Mouse (Mus musculus) naive thymus-derived CD4-positive, alpha-beta T cell, adult 2 months (primary cell): ENCODE data around the gene Kcnq2.
A peak's percentile ranks its signal among the peaks of the same experiment; 100 is the strongest.

Source experiments
- DNase-seq: peaks from one replicate; pipeline ENCODE4 v3.0.0-alpha.2; 2011; ENCODE audit warnings: low read depth

Kcnq2 gene

DNA sequence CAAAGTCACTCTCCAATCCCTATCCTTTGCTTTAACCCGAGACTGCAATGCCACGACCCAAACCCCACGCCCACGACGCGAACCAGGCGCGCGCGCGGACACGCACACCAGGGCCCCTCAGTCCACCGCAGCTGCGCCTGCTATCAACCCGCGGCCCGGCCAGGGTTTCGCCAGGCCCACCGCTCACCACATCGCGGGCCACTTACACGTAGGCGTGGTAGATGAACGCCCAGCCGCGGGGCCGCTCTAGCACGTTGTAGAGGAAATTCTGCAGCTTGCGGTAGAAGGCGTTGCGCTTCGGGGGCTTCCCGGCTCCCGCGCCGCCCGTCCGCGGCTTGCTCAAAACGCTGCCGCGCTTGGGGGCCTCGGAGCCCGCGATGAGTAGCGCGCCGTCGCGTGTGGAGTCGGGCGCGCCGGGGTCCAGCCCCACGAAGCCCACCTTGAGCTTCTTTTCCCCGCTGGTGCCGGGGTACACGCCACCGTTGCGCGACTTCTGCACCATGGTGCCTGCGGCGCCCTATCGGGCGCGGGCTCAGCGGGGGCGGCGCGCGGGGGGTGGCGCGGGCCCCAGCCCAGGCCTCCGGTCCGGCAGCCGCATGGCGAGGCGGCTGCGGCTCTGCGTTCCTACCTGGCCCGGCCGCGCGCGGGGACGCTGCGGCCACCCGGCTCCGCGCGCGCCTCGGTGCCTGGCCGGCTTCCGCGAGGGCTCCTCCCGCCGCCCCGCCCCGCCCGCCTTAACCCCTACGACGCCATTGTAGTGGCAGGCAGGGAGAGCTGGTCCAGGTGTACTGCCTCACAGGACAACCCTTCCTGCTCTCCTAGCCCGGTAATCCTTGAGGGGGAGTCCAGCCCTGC, at the start of gene Kcnq2:
Gene Kcnq2 (minus strand): TSS at position 710 of the 855 bp plus-strand sequence.
- DNase-seq = no peak

DNA sequence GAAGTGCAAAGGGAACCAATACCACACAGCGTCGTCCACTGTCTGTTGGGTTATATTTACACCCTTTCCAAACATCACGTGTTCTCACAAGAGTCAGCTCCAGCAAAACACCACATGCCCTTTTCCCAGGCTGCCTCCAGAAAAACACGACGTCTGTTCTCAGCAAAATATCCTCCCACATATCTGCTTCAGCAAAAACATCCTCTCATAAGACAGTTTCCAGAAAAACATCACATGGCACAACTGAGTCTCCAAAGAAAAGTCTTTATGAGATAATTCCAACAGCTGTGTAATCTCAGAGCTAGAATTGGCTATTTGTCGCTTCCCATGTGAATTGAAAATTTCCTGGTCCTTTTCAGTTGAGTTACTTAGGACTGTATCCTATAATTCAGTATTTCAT, 45.8 kb upstream of the Kcnq2 start:
- DNase-seq = no peak

DNA sequence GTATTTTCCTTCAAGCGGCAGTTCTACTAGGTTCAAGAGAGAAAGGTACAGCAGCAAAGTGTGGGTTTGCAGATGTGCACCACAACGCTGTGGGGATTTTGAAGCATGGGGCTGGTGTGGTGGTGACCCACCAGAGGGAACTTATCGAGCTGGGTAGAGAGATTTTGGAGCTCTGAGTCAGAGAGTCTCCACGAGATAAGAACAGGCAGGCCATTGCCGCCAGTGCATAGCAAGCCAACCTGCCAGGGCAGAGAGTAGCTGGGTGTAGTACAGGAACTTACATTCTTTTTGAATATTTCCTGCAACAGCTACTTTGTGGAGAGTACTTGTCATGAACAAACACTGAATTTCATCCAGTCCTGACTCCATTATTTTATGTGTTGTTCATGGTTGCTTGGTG, 43.4 kb upstream of the Kcnq2 start:
- DNase-seq = no peak

DNA sequence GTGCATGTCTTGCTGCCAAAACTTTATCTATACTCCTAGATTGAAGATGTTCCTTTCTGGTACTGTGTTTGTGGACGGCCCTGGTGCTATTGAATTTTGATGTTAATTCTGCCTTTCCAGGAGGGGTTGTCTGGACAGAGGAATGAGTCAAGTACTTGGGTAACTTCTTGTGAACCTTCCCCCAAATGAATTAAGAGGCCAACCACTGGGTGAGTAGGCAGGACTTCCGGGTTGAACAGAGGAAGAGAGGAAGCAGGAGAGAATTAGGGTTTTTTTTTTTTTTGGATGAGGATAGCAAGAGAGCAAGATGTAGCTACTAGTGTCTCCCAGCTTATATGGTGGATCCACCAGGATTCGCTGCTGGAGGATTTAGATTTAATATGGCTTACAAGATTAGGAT, 42.9 kb upstream of the Kcnq2 start:
- no peak for DNase-seq

DNA sequence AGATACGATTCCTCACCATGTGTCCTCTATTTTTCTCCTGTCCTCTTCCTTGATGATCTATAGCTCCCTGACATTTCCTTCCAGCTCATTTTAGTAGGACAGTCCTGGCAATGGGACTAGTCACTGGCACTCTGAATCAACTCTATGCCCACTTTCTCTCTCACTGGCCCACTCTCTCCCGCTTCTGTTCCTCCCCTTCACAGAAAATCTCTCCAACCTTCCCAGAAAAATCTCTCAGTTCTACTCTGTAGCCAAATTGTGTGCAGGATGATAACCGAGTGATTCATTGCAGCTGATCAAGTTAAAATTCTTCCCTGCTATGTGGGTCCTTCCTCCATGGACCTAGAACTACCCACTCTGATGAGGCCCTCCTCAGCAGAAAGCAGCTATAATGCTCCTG, 39.5 kb upstream of the Kcnq2 start:
- no peak for DNase-seq

DNA sequence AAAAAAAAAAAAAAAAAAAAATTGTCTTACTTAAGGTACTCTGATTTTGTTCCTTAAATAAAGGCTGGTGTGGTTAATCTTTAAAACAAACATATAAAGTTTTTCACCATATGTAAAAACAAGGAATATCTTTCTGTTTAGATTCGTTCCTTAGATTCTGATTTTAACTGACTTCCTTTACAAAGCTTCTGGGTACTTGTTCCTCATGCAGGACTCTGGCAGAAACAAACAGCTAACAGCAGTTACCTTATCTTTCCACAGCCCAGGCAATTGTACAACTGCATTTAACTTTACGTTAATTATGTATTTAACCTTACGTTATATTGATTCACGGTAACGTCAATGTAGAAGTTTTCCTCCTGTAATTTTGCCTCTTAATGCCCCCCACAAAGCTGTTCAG, 31.4 kb upstream of the Kcnq2 start:
- DNase-seq = no peak

DNA sequence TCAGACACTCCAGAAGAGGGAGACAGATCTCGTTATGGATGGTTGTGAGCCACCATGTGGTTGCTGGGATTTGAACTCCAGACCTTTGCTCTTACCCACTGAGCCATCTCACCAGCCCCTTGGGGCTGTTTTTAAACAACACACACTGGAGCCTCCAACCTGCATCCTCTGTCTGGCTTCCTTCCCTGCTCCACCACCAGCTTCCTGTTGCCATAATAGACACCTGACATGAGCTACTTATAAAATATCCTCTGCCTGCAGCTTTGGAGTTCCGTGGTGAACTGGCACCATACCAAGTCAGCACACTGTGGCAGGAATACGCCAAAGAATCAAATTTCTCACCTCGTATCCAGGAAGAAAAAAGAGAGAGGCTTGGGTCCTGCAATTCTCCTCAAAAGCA, 25.7 kb upstream of the Kcnq2 start:
- DNase-seq = no peak

DNA sequence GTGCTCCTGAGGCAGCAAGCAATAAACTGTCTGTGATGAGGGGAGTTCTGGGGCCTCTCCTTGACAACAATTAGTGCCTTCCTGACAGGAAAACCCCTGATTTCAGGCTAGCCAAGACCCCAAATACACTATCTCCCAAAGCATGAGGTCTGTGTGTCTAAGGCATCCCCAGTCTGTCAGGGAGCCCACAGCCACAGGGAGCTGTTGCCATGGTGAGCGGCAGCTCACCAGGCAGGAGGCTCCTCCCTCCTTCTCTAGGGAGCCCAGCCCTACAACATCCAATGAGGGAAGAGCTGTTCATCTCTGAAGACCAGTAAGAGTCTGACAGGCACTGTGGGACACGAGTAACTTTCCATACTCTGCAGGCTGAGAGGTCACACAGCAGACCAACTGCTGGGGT, 24.7 kb upstream of the Kcnq2 start:
- DNase-seq = no peak

DNA sequence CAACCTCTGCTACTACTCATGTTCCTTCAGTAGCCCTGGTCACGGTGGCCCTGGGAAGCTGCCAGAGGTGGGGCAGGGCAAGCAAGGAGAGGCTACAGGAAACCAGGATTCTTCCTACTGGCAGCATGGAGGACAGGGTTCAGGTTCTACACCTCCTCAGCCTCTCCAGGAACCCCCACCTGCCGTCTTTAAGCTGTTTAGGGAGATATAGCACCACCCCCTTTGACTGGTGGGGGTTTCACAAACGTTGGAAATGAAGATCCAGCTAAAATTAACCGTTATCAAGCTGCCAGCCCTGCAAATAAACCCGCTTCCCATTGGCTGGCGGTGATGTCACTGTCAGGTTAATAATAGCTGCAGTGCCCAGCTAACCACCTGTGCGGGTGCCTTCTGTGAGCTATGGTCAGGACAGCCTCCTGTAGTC, 24.0 kb upstream of the Kcnq2 start:
- DNase-seq = no peak

DNA sequence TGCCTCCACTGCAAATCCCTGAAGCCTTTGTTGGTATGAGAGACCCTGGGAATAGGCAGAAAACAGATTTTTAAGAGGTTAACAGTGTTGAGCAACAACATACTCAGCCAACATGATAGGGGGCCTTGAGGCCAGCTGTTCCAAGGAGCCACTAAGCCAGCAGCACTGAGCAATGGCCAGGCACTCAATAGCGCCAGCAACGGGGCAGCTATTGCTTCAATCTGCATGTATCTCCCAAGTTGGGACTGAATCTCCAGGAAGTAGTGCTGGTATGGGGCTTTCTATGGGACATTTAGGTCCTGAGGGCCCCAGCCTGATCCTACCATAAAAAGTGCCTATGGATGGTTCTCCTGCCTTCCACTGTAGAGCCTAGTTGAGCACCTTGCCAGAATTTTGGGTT, 23.4 kb upstream of the Kcnq2 start:
- no peak for DNase-seq

DNA sequence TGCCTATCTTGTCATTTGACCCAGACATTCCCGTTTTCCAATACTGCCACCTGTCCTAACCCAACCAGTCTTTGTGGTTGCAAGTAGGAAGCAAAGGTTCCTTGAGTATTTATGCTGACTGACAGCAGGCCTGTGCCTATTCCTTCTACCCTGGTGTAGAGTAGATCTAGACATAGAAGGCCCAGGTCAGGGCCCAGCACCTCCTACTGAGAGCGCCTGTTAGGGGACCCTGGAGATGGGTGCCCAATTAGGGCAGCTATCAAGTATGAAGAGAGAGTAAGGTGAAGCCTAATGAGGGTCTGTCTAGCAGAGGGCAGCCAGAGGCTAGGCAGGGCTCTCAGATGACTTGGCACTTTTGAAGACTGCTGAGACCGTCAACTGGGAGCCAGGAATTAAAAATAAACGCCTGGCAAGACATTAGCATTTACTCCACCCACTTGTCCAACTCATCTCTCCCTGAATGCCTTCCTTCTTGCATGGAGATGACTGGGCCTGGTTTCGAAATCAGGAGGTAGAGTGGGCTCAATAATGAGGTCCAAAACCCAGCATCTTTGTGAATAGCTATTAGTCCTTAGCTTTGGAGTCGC, 22.7 kb upstream of the Kcnq2 start:
- DNase-seq = no peak

DNA sequence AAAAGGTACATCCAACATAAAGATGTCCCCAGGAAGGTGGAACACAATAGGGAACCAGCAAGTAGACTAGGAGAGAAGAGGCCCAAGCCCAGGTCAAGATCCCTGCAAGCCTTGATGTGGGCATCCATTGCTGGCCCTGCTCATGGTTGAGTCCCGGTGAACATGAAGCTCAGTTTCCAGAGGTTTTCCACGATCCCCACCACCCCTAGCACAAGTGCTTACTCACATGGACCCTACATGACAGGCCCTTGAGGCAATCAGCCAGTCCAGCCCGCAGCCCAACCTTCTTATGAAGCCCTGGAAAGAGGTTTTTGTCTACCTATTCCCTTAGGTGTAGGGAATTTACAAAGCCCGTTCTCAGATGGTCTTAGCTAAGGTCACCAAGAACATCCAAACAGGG, 22.1 kb upstream of the Kcnq2 start:
- no peak for DNase-seq

DNA sequence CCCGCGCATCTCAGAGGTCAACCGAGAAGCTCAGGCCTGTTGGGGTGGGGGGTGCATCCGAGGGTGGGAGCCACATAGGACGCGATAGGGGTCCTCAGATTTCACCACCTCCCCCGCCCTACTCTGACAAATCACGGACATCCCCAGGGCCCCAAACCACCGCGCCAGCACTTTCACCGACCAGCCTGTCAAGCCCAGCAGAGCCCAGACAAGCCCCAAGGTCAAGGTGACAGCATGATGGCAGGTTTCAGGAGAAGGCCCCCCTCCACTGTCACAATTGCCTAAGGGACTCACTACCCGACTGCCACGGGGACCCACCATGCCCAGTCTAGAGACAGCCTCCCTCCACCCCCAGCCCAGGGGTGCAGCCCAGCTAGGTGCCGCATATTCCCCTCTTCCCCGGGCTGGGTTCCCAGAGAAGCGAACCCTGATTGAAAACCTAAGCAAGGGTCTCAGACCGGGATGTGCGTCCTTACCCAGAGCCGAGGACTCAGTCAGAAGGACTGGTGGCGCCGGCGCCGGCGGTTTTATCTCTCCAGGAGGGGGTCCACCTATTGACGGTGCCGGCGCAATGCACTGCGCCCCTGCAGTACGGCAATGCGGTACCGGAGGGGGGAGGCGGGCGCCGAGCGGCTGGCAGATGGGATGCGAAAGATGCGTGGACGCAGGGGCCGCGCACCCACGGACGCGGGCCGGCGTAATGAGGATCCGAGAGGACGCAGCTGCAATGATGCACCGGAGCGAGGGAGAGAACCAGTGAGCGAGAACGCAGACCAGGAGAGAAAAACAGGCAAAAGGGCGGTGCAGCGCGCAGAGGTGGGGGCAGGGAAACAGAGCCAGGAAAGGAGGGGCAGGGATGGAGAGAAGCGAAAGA, 21.4 kb upstream of the Kcnq2 start, which contains the start of gene Eef1a2:
Gene Eef1a2 (minus strand): TSS at position 767 of the 874 bp plus-strand sequence.
- no peak for DNase-seq

DNA sequence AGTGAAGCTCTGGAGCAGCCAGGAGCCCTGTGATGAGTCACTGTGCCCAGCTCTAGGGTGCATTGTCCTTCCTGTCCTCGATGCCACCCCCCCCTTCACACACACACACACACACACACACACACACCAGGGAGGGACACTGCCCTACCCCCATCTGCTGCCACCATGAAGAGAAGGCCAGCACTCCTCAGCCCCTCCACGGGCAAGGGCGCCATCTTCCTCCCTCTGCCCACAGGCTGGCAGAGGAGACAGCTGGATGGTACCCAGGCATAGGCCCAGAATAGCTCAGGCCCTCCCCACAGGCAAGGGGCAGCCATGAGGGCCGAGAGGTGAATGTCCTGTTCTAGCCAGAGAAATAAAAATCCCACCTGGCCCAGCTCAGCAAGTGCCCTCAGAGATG, 20.7 kb upstream of the Kcnq2 start:
- no peak for DNase-seq

DNA sequence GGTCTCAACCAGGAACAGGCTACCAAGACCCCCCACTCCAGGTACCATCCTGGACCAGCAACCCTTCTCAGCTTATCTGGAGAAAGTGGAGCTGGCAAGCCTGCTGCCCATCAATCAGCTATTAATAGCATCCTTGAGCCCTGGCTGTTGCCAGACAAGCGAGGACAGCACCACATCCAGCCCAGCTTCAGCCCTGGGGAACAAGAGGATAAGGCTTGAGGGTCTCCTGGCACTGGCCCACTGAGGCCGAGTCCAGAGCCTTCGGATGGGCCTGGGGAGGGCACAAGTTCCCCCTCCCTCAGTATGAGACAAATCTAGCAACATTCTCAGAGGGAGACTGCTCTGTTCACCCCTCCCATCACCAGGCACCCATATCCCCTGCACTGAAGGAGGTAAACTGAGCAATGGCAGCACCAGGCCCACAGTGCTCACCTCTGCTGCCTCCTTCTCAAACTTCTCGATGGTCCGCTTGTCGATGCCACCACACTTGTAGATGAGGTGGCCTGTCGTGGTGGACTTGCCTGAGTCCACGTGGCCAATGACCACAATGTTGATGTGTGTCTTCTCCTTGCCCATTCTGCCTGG, 19.8 kb upstream of the Kcnq2 start:
- DNase-seq = no peak

DNA sequence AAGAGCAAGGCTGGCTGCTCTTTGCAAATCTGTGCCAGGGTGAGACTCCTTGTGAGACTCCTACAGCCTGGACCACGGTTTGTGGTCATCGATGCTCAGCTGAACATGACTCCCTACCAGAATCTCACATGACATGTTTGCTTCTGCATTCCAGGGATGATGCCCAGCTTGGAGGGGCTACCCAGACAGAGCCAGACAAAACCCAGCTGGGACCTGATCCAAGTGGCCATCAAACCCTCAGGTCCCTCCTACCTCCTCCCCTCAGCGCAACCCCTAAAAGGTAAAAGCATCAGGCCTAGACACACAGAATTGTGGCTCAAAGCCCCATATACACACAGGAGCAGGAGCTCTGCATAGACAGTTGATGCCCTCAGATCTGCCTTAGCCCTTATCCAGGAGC, 19.3 kb upstream of the Kcnq2 start:
- DNase-seq = no peak

DNA sequence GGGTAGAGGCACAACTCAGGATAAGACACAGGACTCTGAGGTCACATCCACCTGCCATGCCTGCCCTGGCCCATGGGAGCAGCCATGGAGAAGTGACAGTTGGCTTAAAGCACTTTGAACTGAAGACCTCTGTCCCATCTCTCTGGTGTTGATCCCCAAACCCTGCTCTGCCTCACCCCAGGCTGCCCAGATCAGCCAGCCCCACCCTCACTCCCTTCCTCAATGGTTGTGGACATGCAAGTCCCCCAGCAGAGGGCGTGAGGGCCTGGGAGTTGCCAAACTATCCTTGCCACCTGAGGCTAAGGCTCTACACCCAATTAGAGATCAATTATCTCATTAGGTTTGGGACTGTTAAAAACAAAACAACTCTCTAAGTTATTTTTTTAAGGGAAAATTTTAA, 18.7 kb upstream of the Kcnq2 start:
- DNase-seq = peak; percentile 26

DNA sequence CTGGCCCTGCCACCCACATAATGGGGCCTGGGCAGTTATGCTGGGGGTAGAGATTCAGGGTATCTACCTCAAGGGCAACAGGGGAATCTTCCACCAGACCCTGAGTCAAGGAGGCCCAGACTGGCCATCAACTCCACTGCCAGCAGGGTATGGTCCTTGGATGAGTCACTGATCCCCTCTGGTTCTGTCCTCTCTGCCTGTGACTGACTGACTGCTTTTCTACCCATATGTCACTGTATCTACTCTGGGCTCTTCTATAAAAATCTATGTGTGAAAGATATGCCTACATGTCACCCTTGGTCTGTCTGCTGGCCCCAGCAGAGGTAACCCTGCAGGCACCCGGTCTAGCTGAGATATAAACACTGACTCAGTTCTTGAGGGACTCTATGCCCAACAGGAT, 18.0 kb upstream of the Kcnq2 start:
- DNase-seq = no peak

DNA sequence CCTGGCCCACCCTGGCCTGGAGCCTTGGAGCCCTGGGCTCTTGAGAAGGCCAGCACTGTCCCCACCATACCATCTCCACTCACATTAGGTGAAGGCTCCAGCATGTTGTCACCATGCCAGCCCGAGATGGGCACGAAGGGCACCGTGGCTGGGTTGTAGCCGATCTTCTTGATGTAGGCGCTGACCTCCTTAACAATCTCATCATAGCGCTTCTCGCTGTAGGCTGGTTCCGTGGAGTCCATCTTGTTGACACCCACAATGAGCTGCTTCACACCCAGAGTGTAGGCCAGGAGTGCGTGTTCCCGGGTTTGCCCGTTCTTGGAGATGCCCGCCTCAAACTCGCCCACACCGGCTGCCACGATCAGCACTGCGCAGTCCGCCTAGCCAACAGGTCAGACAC, 17.6 kb upstream of the Kcnq2 start:
- DNase-seq = no peak

DNA sequence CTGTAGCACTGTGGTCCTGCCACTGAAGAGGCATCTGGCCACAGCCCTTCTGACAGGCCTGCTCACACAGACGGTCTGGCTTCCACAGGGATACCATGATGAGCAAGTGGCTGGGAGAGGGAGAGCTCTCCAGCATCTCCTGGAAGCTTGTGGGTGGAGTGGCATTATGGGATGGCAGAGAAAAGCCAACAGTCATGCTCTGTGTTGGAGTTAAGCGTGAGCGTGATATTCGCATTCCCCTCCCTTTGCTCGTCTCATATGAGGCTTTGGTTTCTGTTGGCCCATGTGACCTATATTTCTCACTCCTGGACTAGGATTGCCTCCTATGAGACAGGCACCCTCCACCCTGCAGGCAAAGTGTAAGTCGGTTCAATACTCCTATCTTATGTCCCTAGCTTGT, 15.2 kb upstream of the Kcnq2 start:
- DNase-seq = no peak

DNA sequence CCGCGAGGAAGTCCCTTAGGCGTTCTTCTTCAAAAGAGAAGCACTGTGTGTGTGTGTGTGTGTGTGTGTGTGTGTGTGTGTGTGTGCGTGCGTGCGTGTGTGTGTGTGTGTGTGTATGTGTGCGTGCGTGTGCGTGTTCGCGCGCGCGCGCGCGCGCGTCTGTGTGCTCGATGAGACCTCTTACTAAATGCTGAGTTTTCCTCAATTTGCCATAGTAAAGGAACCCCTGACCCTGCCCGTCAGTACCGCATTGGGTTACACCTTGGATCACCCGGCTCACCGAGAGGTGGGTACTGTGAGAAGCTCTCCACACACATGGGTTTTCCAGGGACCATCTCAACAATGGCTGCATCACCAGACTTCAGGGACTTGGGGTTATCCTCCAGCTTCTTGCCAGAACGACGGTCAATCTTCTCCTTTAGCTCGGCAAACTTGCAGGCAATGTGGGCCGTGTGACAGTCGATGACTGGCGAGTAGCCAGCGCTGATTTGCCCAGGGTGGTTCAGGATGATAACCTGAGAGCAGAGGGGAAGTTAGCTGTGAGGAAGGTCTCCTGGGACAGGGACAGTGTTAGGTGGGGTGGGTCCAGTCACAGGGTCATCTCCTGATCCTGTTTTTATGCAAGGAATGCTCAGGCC, 13.3 kb upstream of the Kcnq2 start:
- no peak for DNase-seq
